Mouse (Mus musculus): ENCODE data around the gene Mrpl4. TPM values are rescaled to one million over a fixed set of nuclear protein-coding genes. Genes with fewer than 3 reads are reported as not detected.
"Not testable (repeated sequence)": the region's sequence is repeated elsewhere in the genome, so short reads cannot be mapped to it uniquely, and the experiment has no call there.

The Mrpl4 gene
- total RNA-seq, 2 experiments from 2014 or later: 122 to 124 TPM

GRCm38 (mm10) chr9:20982171-20982570 lies 20.4 kb upstream of the Mrpl4 start:
- no peak for DNase-seq (ENCODE audit: low spot score in 2 of 2)

GRCm38 (mm10) chr9:20983169-20983568 lies 19.4 kb upstream of the Mrpl4 start:
- DNase-seq (ENCODE audit: low spot score in 2 of 2): no peak

DNA sequence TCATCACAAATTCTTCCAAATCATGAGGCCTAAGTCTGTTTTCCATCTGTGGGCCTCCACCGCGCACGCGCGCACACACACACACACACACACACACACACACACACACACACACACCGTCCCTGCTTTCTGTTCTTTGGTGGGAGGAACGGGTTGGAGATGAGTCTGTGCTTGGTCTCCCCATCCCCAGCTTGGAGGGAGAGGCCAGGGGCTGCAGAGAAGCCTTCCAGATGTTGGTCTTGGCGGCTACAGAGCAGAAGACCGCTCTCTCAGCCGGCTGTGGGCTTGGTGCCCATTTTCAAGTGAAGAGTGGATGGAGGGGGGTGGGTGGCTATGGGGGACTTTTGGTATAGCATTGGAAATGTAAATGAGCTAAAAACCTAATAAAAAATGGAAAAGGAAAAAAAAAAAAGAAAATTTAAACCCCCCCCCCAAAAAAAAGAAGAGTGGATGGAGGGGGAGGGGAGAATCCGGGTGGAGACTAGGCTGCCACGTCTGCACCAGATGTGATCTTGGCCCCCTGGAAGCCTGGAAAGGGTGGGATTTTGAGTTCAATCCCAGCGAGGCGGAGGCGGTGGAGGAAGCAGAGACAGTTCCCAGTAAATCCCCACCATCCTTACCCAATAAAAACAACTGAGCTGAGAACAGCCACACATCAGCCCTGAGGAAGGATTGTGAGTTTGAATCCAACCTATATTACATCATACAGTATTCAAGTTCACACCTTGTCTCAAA lies 15.4 kb upstream of the Mrpl4 start:
- no peak for DNase-seq (ENCODE audit: low spot score in 2 of 2)

DNA sequence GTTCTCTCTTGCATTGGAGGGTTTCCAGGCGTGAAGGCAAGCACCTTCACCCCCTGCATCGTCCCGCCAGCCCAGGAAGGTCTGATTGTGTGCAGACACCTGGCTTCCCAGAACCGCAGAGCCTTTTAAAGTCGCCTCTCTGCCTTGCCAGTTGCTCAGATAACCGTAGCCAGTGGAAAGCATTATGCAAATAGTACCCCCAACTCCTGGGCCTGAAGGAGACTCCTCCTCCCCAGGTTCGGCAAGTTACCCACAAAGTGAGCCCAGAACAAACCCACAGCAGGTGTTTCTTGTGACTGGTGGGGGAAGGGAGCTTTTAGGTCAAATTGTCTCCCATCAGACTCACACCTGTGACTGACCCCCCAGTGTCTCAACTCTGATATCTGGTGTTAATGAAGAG lies 14.6 kb upstream of the Mrpl4 start:
- no peak for DNase-seq (ENCODE audit: low spot score in 2 of 2)

DNA sequence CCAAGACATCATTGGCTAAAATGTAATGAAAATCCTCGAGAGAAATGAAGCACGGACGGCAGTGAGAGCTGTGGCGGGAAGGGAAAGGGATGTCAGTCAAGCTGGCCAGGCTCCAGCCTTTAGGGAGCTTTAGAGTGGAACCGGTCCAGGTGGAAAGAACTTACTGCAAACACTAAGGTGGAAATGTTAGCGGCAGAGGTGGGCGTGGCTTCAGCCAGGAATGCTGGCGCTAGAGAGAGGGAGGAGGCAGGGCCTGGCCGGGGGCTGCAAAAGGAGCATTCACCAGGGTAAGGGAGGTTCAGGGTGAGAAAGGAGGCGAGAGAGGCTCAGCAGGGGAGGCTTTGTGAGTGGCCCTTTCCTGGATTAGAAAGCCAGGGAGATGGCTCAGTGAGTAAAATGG lies 11.7 kb upstream of the Mrpl4 start:
- DNase-seq (ENCODE audit: low spot score in 2 of 2): no peak

GRCm38 (mm10) chr9:20991587-20991986 lies 11.0 kb upstream of the Mrpl4 start:
- no peak for DNase-seq (ENCODE audit: low spot score in 2 of 2)

DNA sequence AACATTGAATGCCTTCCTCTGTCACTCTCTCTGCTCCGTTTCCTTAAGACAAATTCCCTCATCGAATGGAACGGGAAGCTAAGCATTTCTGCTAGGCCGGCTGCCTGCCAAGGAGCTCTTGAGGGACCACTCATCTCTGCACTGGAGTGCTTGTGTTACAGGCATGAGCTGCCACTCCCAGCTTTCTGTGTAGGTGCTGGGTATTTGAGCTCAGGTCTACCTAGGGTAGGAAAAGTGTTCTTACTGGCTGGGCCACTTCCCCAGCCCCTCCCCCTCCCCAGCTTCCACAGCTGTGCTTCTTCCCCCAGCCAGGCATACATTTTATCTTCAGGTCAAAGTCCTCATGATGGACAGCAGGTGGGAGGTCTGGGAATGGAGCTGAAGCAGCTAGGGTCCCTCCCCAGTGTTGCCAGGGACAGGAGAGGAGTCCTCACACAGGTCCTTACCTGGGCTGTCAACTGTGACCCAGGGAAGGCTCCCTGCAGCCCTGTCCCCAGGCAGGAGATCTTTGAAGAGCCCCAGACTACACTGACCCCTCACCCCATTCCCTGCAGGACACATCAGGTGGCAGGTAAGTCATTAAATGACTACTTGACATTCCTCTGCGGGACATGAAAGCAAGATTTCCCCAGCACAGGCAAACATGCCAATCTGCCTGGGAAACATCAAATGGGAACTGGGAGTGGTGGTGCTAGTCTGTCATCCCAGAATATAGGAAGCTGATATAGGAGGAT lies 9.2 kb upstream of the Mrpl4 start:
- no peak for DNase-seq (ENCODE audit: low spot score in 2 of 2)

DNA sequence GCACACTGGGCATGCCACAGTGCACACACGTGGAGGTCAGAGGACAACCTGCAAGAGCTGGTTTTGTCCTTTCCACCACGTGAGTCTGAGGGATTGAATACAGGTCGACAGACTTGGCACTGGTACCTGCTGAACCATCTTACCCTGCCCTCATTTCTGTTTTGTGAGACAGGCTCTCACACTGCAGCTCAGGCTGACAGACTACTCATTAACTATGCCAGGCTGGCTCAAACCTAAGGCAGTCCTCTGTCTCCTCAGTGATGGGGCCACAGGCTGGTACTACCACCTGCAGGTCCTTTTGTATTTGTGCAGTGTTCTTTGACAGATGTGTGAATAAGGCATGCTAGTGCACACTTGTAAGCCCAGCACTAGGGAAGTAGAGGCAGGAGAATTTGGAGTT lies 7.5 kb upstream of the Mrpl4 start:
- DNase-seq (ENCODE audit: low spot score in 2 of 2): no peak

GRCm38 (mm10) chr9:20997065-20997464 lies 5.5 kb upstream of the Mrpl4 start:
- DNase-seq (ENCODE audit: low spot score in 2 of 2): no peak

DNA sequence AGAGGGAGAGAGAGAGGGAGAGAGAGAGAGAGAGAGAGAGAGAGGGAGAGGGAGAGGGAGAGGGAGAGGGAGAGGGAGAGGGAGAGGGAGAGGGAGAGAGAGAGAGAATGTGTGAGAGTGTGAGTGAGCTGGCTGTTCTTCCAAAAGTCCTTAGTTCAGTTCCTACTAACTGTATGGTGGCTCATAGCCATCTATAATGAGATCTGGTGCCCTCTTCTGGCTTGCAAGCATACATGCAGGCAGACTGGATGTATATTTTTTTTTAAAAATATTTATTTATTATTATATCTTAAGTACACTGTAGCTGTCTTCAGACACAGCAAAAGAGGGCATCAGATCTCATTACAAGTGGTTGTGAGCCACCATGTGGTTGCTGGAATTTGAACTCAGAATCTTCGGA lies 4.2 kb upstream of the Mrpl4 start:
- not testable (repeated sequence) for DNase-seq (ENCODE audit: low spot score in 2 of 2)

- DNase-seq (ENCODE audit: low spot score in 2 of 2): no peak
These were observed 1.7 kb upstream of the Mrpl4 start for GRCm38 (mm10) chr9:21000811-21001210.

DNA sequence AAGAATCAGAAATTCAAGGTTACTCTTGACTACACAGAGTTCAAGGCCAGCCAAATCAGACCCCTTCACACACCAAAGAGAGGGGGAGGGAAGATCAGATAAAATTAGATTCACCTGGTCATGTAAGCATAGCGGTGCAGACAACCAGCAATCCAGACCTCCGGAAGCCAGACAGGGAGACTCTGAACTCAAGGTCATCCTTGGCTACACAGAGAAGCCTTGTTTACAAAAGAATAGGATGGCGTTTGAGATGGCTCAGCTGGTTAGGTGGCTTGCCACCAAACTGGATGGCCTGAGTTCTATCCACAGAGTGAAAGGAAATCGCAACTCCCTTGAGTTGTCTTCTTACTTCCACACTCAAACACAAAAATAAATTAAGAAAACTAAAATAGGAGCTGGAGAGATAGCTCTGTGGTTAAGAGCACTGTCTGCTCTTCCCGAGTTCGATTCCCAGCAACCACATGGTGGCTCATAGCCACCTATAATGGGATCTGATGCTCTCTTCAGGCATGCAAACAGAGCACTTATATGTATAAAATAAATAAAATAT lies 812 bp upstream of the Mrpl4 start:
- no peak for DNase-seq (ENCODE audit: low spot score in 2 of 2)

DNA sequence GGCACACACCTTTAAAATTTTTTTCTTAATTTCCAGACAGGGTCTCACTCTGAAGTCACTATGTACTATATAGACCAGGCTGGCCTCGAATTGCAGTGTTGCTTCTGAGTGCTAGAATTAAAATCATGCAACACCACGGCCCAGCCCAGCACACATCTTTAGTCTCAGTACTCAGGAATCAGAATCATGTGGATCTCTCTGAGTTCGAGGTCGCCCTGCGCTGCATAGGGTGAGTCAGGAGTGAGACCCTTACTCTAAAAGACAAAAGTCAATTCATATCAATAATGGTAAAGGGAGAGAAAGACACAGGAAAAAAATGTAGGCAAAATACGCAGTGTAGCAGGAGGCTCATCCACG lies 290 bp upstream of the Mrpl4 start:
- DNase-seq (ENCODE audit: low spot score in 2 of 2): no peak

DNA sequence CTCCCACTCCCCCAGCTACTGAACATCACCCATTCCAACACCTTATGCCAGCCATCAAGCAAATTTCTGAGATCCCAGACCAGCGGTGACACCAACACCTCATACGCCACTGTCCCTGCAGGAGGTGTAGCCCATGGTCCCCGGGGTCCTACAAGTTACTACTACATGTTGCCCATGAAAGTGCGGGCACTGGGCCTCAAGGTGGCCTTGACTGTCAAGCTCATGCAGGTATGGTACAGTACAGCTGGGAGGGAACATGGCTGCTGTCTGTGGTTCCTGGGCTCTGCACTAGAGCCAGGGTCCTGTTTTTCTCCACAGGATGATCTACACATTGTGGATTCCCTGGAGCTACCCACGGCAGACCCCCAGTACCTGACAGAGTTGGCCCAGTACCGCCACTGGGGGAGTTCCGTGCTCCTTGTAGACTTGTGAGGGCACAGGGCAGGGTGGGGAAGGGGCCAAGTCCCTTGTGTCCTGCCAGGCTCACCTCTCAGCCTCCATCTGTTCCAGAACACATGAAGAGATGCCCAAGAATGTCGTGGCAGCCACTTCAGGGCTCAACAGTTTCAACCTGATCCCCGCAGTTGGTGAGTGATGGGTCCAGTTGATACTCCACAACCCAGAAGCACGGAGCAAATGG lies 4.9 kb downstream of the Mrpl4 start:
- no peak for DNase-seq (ENCODE audit: low spot score in 2 of 2)

DNA sequence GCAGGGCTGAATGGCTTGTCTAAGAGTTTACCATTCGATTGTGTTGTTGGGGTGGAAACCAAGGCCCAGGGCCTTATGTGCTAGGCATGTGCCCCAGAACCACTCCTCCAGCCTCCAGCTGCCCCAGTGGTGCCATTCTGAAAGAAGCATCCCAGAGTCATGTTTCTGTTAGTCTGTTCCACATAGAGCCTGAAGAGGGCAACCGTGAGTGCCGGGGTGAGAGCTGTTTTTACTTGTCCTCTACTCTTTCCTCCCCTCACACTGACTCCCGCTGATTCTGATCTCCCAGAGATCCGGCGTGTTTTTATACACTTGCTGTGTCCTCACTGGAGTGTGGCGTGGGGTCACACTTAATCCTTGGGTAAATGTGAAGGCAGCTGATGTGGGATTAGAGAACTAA lies 5.5 kb downstream of the Mrpl4 start:
- no peak for DNase-seq (ENCODE audit: low spot score in 2 of 2)

GRCm38 (mm10) chr9:21010362-21010761 lies 7.8 kb downstream of the Mrpl4 start:
- no peak for DNase-seq (ENCODE audit: low spot score in 2 of 2)

GRCm38 (mm10) chr9:21010939-21011541 lies 8.5 kb downstream of the Mrpl4 start:
- DNase-seq (ENCODE audit: low spot score in 2 of 2): not testable (repeated sequence)

DNA sequence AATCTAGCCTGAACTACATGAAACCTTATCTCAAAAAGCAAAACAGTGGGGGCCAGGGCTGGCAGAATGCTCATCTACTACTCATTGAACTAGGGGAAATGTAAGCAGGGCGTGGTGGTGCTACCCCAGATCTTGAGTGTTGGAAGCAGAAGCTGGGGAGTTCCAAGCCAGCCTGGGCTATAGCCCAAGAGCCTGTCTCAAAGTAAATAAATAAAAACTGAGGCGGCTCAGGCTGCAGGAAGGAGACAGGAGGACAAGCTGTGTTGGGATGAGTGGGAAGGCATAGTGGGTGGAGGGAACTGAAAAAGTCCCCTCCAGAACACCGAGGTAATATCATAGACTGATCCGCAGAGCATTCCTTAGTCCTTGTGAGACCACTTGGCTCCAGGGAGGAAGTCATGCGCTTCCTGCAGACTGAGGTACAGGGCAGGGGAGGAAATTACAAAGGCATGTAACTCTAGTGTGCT lies 9.3 kb downstream of the Mrpl4 start:
- no peak for DNase-seq (ENCODE audit: low spot score in 2 of 2)

DNA sequence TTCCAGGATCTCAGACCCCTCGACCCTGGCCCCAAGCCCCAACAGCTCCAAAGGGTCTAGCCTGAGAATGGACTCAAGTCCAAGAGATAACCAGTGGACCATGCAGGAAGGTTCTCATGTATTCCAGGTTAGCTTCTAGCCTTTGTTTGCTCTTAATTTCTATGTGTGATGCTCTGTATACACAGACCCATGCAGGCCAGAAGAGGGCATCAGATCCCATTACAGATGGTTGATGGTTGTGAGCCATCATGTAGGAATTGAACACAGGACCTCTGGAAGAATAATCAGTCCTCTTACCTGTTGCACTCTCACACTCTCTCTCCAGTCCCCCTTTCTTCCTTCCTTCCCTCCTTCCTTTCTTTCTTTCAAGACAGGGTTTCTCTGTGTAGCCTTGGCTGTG lies 9.8 kb downstream of the Mrpl4 start:
- DNase-seq (ENCODE audit: low spot score in 2 of 2): no peak

- DNase-seq (ENCODE audit: low spot score in 2 of 2): peak; percentile 27 to 55
These were observed 12.4 kb downstream of the Mrpl4 start for GRCm38 (mm10) chr9:21014691-21015570.
